Mouse (Mus musculus) spleen, adult 2 months (tissue): Measurements from ENCODE around the gene Auts2. TPM values are rescaled to one million over a fixed set of nuclear protein-coding genes. Genes with fewer than 3 reads are reported as not detected.

Experiments used
- DNase-seq, 2 experiments: peaks; one replicate each; pipeline versions ENCODE4 v3.0.0 to v3.0.0-alpha.2; 2012 to 2021; ENCODE audit warnings: low spot score in 2 of 2, low read depth in 1 of 2
- H3K27ac ChIP-seq: fragments of 200-500 bp; 2 replicates; pipeline ENCODE4 v1.5.1; 2012; ENCODE audit warnings: low read length, inconsistent platforms; ENCODE audit not compliant: insufficient read depth
- H3K27me3 ChIP-seq: fragments of 200-500 bp; 2 replicates; pipeline ENCODE4 v1.6.1; 2012; ENCODE audit warnings: mild to moderate bottlenecking, moderate library complexity, low read length, inconsistent platforms; ENCODE audit not compliant: control insufficient read depth, insufficient read depth
- H3K36me3 ChIP-seq: fragments of 200-500 bp; 2 replicates; pipeline ENCODE4 v1.6.1; 2012; ENCODE audit warnings: mild to moderate bottlenecking, low read length, inconsistent platforms; ENCODE audit not compliant: control insufficient read depth, insufficient read depth
- H3K4me1 ChIP-seq: fragments of 200-500 bp; 2 replicates; pipeline ENCODE4 v1.6.1; 2011; ENCODE audit warnings: inconsistent platforms; ENCODE audit not compliant: control insufficient read depth, insufficient read depth, insufficient read length
- H3K4me3 ChIP-seq: fragments of 200-500 bp; 2 replicates; pipeline ENCODE4 v1.5.1; 2011; ENCODE audit warnings: mild to moderate bottlenecking, inconsistent platforms; ENCODE audit not compliant: insufficient read depth, insufficient read length; ENCODE audit errors: extremely low read depth
- CTCF ChIP-seq: fragments of 200-500 bp; IDR thresholded peaks from 2 replicates; pipeline ENCODE4 v1.5.1; 2011; ENCODE audit warnings: mild to moderate bottlenecking, inconsistent platforms; ENCODE audit not compliant: insufficient read depth, insufficient read length, insufficient replicate concordance; ENCODE audit errors: extremely low read depth
- POLR2A ChIP-seq: fragments of 200-500 bp; IDR thresholded peaks from 2 replicates; pipeline ENCODE4 v1.6.1; 2011; ENCODE audit warnings: low read depth, low read length, inconsistent platforms
- WGBS: fragments of 180-500 bp; shearing (Covaris S2); methylation state at CpG from one replicate; pipeline ENCODE4 v1.1.7; 2018; 5-methylcytosine and 5-hydroxymethylcytosine counted together
- polyA plus RNA-seq: library from polyadenylated mRNA; depleted of rRNA; stranded (reverse); fragments of >200 nt; gene quantifications from 2 replicates; pipeline ENCODE4 v1.2.3, GENCODE M21; 2012

Gene Auts2
- polyA plus RNA-seq, 1 experiment: 1.3 TPM

- no peaks in the 10 kb centered on the region for H3K27me3 ChIP-seq
- no peak overlapping the region for H3K4me3 ChIP-seq
- no peaks in the 10 kb centered on the region for H3K36me3 ChIP-seq
- DNase-seq: no peak
- WGBS: 79% methylated on average over 3 of the region's 3 CpGs
- H3K27ac ChIP-seq: no peak overlapping the region
- no peaks in the 10 kb centered on the region for H3K4me1 ChIP-seq
- TF ChIP-seq POLR2A: no peak
- TF ChIP-seq CTCF: no peak
Observed at GRCm38 (mm10) chr5:132270074-132270473, 273.1 kb downstream of the Auts2 start.

- TF ChIP-seq CTCF (no peak), POLR2A (no peak)
- WGBS: 85% methylated on average over 6 of the region's 6 CpGs
- H3K27ac ChIP-seq: no peak overlapping the region
- no peaks in the 10 kb centered on the region for H3K36me3 ChIP-seq
- no peaks in the 10 kb centered on the region for H3K27me3 ChIP-seq
- DNase-seq: no peak
- H3K4me3 ChIP-seq: no peak overlapping the region
- H3K4me1 ChIP-seq: no peaks in the 10 kb centered on the region
Observed at GRCm38 (mm10) chr5:132268351-132268967, 274.7 kb downstream of the Auts2 start.

- 77% methylated on average over 1 of the region's 1 CpGs for WGBS
- no peaks in the 10 kb centered on the region for H3K27me3 ChIP-seq
- no peak for DNase-seq
- no peaks in the 10 kb centered on the region for H3K36me3 ChIP-seq
- no peaks in the 10 kb centered on the region for H3K4me1 ChIP-seq
- TF ChIP-seq CTCF: no peak
- no peak for TF ChIP-seq POLR2A
- no peak overlapping the region for H3K27ac ChIP-seq
- H3K4me3 ChIP-seq: no peak overlapping the region
Observed at GRCm38 (mm10) chr5:132265015-132265414, 278.1 kb downstream of the Auts2 start.

- Histone ChIP-seq H3K36me3 (no peaks in the 10 kb centered on the region), H3K27me3 (no peaks in the 10 kb centered on the region), H3K4me3 (no peak overlapping the region), H3K4me1 (no peaks in the 10 kb centered on the region), H3K27ac (no peak overlapping the region)
- TF ChIP-seq CTCF (no peak), POLR2A (no peak)
- 74% methylated on average over 1 of the region's 1 CpGs for WGBS
- no peak for DNase-seq
Observed at GRCm38 (mm10) chr5:132261750-132262149, 281.4 kb downstream of the Auts2 start.

- no peak for DNase-seq
- no peaks in the 10 kb centered on the region for H3K4me1 ChIP-seq
- WGBS: 43% methylated on average over 11 of the region's 11 CpGs
- H3K27me3 ChIP-seq: no peaks in the 10 kb centered on the region
- no peak overlapping the region for H3K4me3 ChIP-seq
- H3K27ac ChIP-seq: no peak overlapping the region
- H3K36me3 ChIP-seq: no peaks in the 10 kb centered on the region
- TF ChIP-seq POLR2A (no peak), CTCF (no peak)
Observed at GRCm38 (mm10) chr5:132258882-132259281, 284.3 kb downstream of the Auts2 start.

- WGBS: 66% methylated on average over 8 of the region's 8 CpGs
- H3K4me3 ChIP-seq: no peak overlapping the region
- H3K27ac ChIP-seq: no peak overlapping the region
- H3K27me3 ChIP-seq: no peaks in the 10 kb centered on the region
- DNase-seq: no peak
- no peak for TF ChIP-seq CTCF
- TF ChIP-seq POLR2A: no peak
- H3K36me3 ChIP-seq: no peaks in the 10 kb centered on the region
- no peaks in the 10 kb centered on the region for H3K4me1 ChIP-seq
Observed at GRCm38 (mm10) chr5:132255579-132255978, 287.6 kb downstream of the Auts2 start.

- Histone ChIP-seq H3K4me1 (no peaks in the 10 kb centered on the region), H3K4me3 (no peak overlapping the region), H3K27ac (no peak overlapping the region), H3K27me3 (no peaks in the 10 kb centered on the region), H3K36me3 (no peaks in the 10 kb centered on the region)
- no peak for TF ChIP-seq POLR2A
- no peak for TF ChIP-seq CTCF
- DNase-seq: no peak
- WGBS: 76% methylated on average over 11 of the region's 11 CpGs
Observed at GRCm38 (mm10) chr5:132249523-132249922, 293.6 kb downstream of the Auts2 start.
